Mouse (Mus musculus) ES-E14 (cell line): ENCODE results near the gene Nkiras2. TPM values are rescaled to one million over a fixed set of nuclear protein-coding genes. Genes with fewer than 3 reads are reported as not detected.

Experiments
- DNase-seq: peaks from one replicate; pipeline ENCODE4 v3.0.0-alpha.2; 2013; ENCODE audit warnings: low read depth, low spot score
- H3K27ac ChIP-seq: 2 replicates; pipeline ENCODE4 v1.5.1; 2012; ENCODE audit warnings: low read depth, mild to moderate bottlenecking, low read length, moderate library complexity, mixed read lengths; ENCODE audit not compliant: poor library complexity, insufficient read depth, severe bottlenecking
- H3K36me3 ChIP-seq: 2 replicates; pipeline ENCODE4 v1.6.1; 2012; ENCODE audit warnings: mild to moderate bottlenecking, low read length, moderate library complexity, mixed read lengths; ENCODE audit not compliant: control insufficient read depth, poor library complexity, insufficient read depth, severe bottlenecking
- H3K4me1 ChIP-seq, 2 experiments: fragments of 150-350 bp in 1 of 2; sonication (generic) in 1 of 2; 2 replicates each; pipeline ENCODE4 v1.6.1; 2012; ENCODE audit warnings: low read length in 2 of 2, mild to moderate bottlenecking in 1 of 2, mixed read lengths in 1 of 2; ENCODE audit not compliant: control insufficient read depth in 2 of 2, insufficient read depth in 2 of 2, poor library complexity in 1 of 2
- H3K4me3 ChIP-seq, 2 experiments: fragments of 150-350 bp in 1 of 2; sonication (generic) in 1 of 2; 2 replicates each; pipeline ENCODE4 v1.5.1; 2012; ENCODE audit warnings: low read length in 2 of 2, low read depth in 1 of 2, mild to moderate bottlenecking in 1 of 2, mixed read lengths in 1 of 2; ENCODE audit not compliant: insufficient read depth in 1 of 2, poor library complexity in 1 of 2, severe bottlenecking in 1 of 2
- H3K9ac ChIP-seq: 2 replicates; pipeline ENCODE4 v1.6.1; 2012; ENCODE audit warnings: low read depth, mild to moderate bottlenecking, low read length, mixed read lengths; ENCODE audit not compliant: poor library complexity, insufficient read depth, severe bottlenecking
- H3K9me3 ChIP-seq: fragments of 150-350 bp; sonication (generic); 2 replicates; pipeline ENCODE4 v1.6.1; 2012; ENCODE audit warnings: low read depth, mild to moderate bottlenecking, low read length; ENCODE audit not compliant: control insufficient read depth, insufficient read depth
- CHD2 ChIP-seq: IDR thresholded peaks from 2 replicates; pipeline ENCODE4 v1.6.1; 2014; ENCODE audit warnings: mild to moderate bottlenecking, low read depth, low read length, inconsistent platforms
- HCFC1 ChIP-seq: IDR thresholded peaks from 2 replicates; pipeline ENCODE4 v1.6.1; 2012; ENCODE audit warnings: low read length, inconsistent platforms, borderline replicate concordance; ENCODE audit not compliant: insufficient read depth
- MAFK ChIP-seq: IDR thresholded peaks from 2 replicates; pipeline ENCODE4 v1.6.1; 2014; ENCODE audit warnings: mild to moderate bottlenecking, low read depth, low read length, inconsistent platforms; ENCODE audit not compliant: insufficient read depth
- ZC3H11A ChIP-seq: IDR thresholded peaks from 2 replicates; pipeline ENCODE4 v1.6.1; 2012; ENCODE audit warnings: low read depth, mild to moderate bottlenecking, inconsistent platforms, low read length, borderline replicate concordance
- ZNF384 ChIP-seq: IDR thresholded peaks from 2 replicates; pipeline ENCODE4 v1.6.1; 2012; ENCODE audit warnings: low read depth, low read length, inconsistent platforms
- in situ Hi-C, 2 experiments: fragments of 600-800 bp; cut with MboI; formaldehyde crosslinking; loops; one replicate each; pipeline ENCODE4 v1.15.1; 2025; ENCODE audit warnings: low sequenced_read_pairs in 2 of 2, inconsistent platforms in 1 of 2; ENCODE audit not compliant: unreplicated experiment in 2 of 2
- total RNA-seq: library from RNA; depleted of rRNA; stranded (reverse); fragments of 300-350 nt; gene quantifications from 2 replicates; pipeline ENCODE4 v1.2.3, GENCODE M21; 2012

Gene Nkiras2
- total RNA-seq, 1 experiment = 30.7 TPM

DNA sequence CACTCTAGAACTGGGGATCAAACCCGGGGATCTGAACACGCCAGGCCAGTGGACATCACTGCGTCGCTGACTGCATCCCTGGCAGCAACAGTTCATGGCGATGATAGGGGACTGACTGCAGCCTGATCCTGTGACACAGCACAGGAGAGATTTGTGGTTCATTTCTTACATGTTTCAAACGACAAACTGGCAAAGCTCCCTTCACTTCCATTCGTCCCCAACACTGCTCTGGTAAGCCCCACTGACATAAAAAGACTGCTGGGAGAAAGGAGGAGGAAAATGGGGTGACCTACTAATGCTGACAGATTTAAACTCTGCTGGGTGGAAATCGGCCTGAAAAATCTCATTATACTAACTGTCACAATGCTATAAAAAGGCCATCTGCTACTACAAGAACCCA, 15.2 kb upstream of the Nkiras2 start:
- TF ChIP-seq ZC3H11A (no peak), MAFK (no peak), HCFC1 (no peak), ZNF384 (no peak), CHD2 (no peak)
- Histone ChIP-seq H3K9ac (no peak overlapping the region), H3K9me3 (no peaks in the 10 kb centered on the region), H3K4me1 (peaks cover 5 to 16% of the 10 kb centered on the region in 2 experiments; a peak in 2 of 4 replicates), H3K27ac (no peak overlapping the region), H3K4me3 (no peak overlapping the region), H3K36me3 (peaks cover 20% of the 10 kb centered on the region)
- DNase-seq = no peak
- in situ Hi-C loops = no loop called here

DNA sequence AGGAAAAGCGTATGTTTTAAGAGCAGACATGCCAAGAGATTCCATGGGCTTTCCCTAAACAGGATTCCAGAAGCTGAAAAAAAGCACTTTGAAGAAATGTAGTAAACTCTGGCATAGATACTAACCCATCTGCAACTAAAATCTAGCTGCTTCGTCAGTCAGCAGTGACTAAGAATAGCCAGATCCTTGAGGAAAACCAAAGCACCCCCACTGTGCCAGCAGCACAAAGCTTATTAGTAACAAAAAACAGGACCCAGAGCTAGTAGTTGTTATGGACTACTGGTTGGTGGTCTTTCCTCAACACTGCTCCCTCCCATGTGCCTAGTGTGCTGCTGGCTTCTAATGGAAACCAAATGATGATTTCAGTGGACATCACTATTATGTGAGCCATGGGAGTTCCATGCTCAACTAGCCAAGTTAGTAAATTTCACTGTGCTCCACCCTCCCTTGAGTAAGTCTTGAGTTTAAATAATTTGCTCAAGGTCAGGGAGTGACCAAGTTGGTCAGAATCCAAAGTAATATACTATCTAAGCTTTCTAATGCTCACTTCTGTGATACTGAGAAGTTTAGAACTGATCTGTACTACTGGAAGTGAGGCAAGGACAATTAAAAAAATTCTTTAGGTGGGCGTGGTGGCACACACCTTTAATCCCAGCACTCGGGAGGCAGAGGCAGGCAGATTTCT, 14.6 kb upstream of the Nkiras2 start:
- Histone ChIP-seq H3K9me3 (no peaks in the 10 kb centered on the region), H3K27ac (no peak overlapping the region), H3K9ac (no peak overlapping the region), H3K36me3 (peaks cover 14% of the 10 kb centered on the region), H3K4me3 (no peak overlapping the region), H3K4me1 (peaks cover 5 to 16% of the 10 kb centered on the region in 2 experiments; a peak in 2 of 4 replicates)
- TF ChIP-seq CHD2 (no peak), ZNF384 (no peak), HCFC1 (no peak), MAFK (no peak), ZC3H11A (no peak)
- DNase-seq = no peak
- in situ Hi-C loops = no loop called here

DNA sequence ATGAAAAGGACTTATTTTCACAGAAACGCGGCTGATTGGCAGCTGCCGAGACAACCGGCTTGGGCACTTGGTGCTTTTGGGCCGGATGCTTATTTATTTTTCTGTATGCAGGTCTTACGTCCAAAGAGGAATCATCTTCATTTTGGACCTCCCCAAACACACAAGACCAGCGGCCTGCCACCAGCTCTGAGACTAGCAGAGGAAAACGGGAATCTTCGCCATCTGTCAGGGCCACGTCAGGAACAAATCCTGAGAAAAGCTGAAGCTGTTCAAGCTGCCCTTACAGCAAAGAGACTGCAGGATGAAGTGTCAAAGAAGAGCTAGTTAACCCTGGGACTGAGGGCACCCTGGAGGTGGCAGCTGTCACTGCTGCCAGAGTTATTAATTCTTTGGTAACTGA, 13.6 kb upstream of the Nkiras2 start:
- H3K9me3 ChIP-seq = no peaks in the 10 kb centered on the region
- H3K9ac ChIP-seq = no peak overlapping the region
- H3K4me3 ChIP-seq = no peak overlapping the region
- H3K27ac ChIP-seq = no peak overlapping the region
- no peak for DNase-seq
- in situ Hi-C loops = no loop called here
- H3K36me3 ChIP-seq = peaks cover 9% of the 10 kb centered on the region
- H3K4me1 ChIP-seq = peaks cover 8 to 19% of the 10 kb centered on the region in 2 experiments; a peak in 3 of 4 replicates
- TF ChIP-seq ZC3H11A (no peak), CHD2 (no peak), ZNF384 (no peak), MAFK (no peak), HCFC1 (no peak)

DNA sequence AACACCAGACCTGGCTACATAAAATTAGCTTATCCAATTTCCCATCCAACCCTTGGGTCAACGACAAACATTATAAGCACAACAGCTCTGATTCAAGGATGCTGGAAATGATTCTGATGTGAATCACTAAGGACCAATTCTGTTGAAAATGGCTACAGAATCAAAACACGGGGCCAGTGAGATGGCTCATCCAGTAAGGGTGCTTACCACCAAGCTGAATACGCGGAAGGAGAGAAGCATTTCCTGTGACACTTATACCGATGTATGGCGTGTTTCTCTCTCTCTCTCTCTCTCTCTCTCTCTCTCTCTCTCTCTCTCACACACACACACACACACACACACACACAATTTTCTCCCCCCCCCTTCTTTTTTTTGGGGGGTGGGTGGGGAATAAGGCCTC, 11.9 kb upstream of the Nkiras2 start:
- H3K36me3 ChIP-seq = peaks cover 8% of the 10 kb centered on the region; the same call in 1 of the 2 replicates
- peaks cover 8 to 24% of the 10 kb centered on the region in 2 experiments; a peak in 3 of 4 replicates for H3K4me1 ChIP-seq
- TF ChIP-seq MAFK = no peak
- TF ChIP-seq CHD2 = no peak
- TF ChIP-seq HCFC1 = no peak
- TF ChIP-seq ZC3H11A = no peak
- TF ChIP-seq ZNF384 = no peak
- no peak for DNase-seq
- in situ Hi-C loops = no loop called here
- H3K27ac ChIP-seq = no peak overlapping the region
- no peaks in the 10 kb centered on the region for H3K9me3 ChIP-seq
- H3K4me3 ChIP-seq = no peak overlapping the region
- no peak overlapping the region for H3K9ac ChIP-seq
